Mouse (Mus musculus) small intestine, adult 2 months (tissue): ENCODE data around the gene Snapc5. TPM values are rescaled to one million over a fixed set of nuclear protein-coding genes. Genes with fewer than 3 reads are reported as not detected.

Experiments
- H3K27ac ChIP-seq: fragments of 200-500 bp; 2 replicates; pipeline ENCODE4 v1.5.1; 2012; ENCODE audit warnings: low read depth, low read length, control low read depth, inconsistent platforms; ENCODE audit not compliant: insufficient read depth
- H3K27me3 ChIP-seq: fragments of 200-500 bp; 2 replicates; pipeline ENCODE4 v1.6.1; 2012; ENCODE audit warnings: mild to moderate bottlenecking, moderate library complexity, low read length, inconsistent platforms; ENCODE audit not compliant: control insufficient read depth, insufficient read depth
- H3K36me3 ChIP-seq: fragments of 200-500 bp; 2 replicates; pipeline ENCODE4 v1.6.1; 2012; ENCODE audit warnings: mild to moderate bottlenecking, low read length, control low read depth, inconsistent platforms; ENCODE audit not compliant: control insufficient read depth, insufficient read depth
- H3K4me1 ChIP-seq: fragments of 200-500 bp; 2 replicates; pipeline ENCODE4 v1.6.1; 2012; ENCODE audit warnings: low read length, inconsistent platforms, mixed read lengths; ENCODE audit not compliant: control insufficient read depth, insufficient read depth, insufficient read length
- H3K4me3 ChIP-seq: fragments of 200-500 bp; 2 replicates; pipeline ENCODE4 v1.5.1; 2012; ENCODE audit warnings: low read depth, mild to moderate bottlenecking, control low read depth, inconsistent platforms, low read length, moderate library complexity
- CTCF ChIP-seq: fragments of 200-500 bp; IDR thresholded peaks from 2 replicates; pipeline ENCODE4 v1.5.1; 2012; ENCODE audit warnings: low read depth, mild to moderate bottlenecking, control low read depth, inconsistent platforms, low read length, moderate library complexity, mixed read lengths; ENCODE audit not compliant: insufficient replicate concordance, insufficient read length; ENCODE audit errors: extremely low read depth
- POLR2A ChIP-seq: fragments of 200-500 bp; IDR thresholded peaks from 2 replicates; pipeline ENCODE4 v1.6.1; 2012; ENCODE audit warnings: low read depth, mild to moderate bottlenecking, control low read depth, inconsistent platforms, low read length, moderate library complexity
- WGBS: fragments of 180-500 bp; shearing (Covaris S2); methylation state at CpG from one replicate; pipeline ENCODE4 v1.1.7; 2018; 5-methylcytosine and 5-hydroxymethylcytosine counted together
- polyA plus RNA-seq: library from polyadenylated mRNA; depleted of rRNA; stranded (reverse); fragments of >200 nt; gene quantifications from 2 replicates; pipeline ENCODE4 v1.2.3, GENCODE M21; 2012

Snapc5 gene
- polyA plus RNA-seq, 1 experiment, result 12.2 TPM

GRCm38 (mm10) chr9:64219772-64220420 is 40.8 kb downstream of the Snapc5 start:
- TF ChIP-seq POLR2A (no peak), CTCF (no peak)
- Histone ChIP-seq H3K27ac (peak overlapping the region; percentile 57; the same call in 1 of the 2 replicates), H3K4me3 (no peak overlapping the region), H3K27me3 (no peaks in the 10 kb centered on the region), H3K36me3 (no peaks in the 10 kb centered on the region), H3K4me1 (peaks cover 20% of the 10 kb centered on the region)
- WGBS, result 88% methylated on average over 10 of the region's 10 CpGs

- no peak overlapping the region for H3K4me3 ChIP-seq
- 24% methylated on average over 1 of the region's 1 CpGs for WGBS
- H3K27ac ChIP-seq, result peak overlapping the region; percentile 84
- TF ChIP-seq CTCF, result no peak
- TF ChIP-seq POLR2A, result no peak
- H3K27me3 ChIP-seq, result no peaks in the 10 kb centered on the region
- peaks cover 20% of the 10 kb centered on the region for H3K4me1 ChIP-seq
- H3K36me3 ChIP-seq, result no peaks in the 10 kb centered on the region
Observed at GRCm38 (mm10) chr9:64220603-64221002, 41.5 kb downstream of the Snapc5 start.

GRCm38 (mm10) chr9:64221480-64221879 is 42.4 kb downstream of the Snapc5 start:
- Histone ChIP-seq H3K4me1 (peaks cover 24% of the 10 kb centered on the region; the same call in 1 of the 2 replicates), H3K27ac (no peak overlapping the region), H3K36me3 (no peaks in the 10 kb centered on the region), H3K4me3 (no peak overlapping the region), H3K27me3 (no peaks in the 10 kb centered on the region)
- TF ChIP-seq POLR2A, result no peak
- TF ChIP-seq CTCF, result no peak
- WGBS, result 78% methylated on average over 4 of the region's 4 CpGs

- no peak overlapping the region for H3K4me3 ChIP-seq
- no peak for TF ChIP-seq POLR2A
- peaks cover 27% of the 10 kb centered on the region; the same call in 1 of the 2 replicates for H3K4me1 ChIP-seq
- peak overlapping the region; percentile 43; the same call in 1 of the 2 replicates for H3K27ac ChIP-seq
- H3K36me3 ChIP-seq, result no peaks in the 10 kb centered on the region
- no peaks in the 10 kb centered on the region for H3K27me3 ChIP-seq
- WGBS, result 87% methylated on average over 2 of the region's 2 CpGs
Observed at GRCm38 (mm10) chr9:64222098-64222497, 43.0 kb downstream of the Snapc5 start.

- H3K27me3 ChIP-seq, result no peaks in the 10 kb centered on the region
- TF ChIP-seq CTCF (no peak), POLR2A (no peak)
- H3K27ac ChIP-seq, result peak overlapping the region; percentile 45; the same call in 1 of the 2 replicates
Observed at GRCm38 (mm10) chr9:64225805-64226204, 46.7 kb downstream of the Snapc5 start.

GRCm38 (mm10) chr9:64227736-64228135 is 48.7 kb downstream of the Snapc5 start:
- 74% methylated on average over 12 of the region's 12 CpGs for WGBS
- Histone ChIP-seq H3K36me3 (0 out of 2 replicates have a peak, but pooled peaks cover 1% of the 10 kb centered on the region), H3K4me1 (peaks cover 13% of the 10 kb centered on the region; the same call in 1 of the 2 replicates), H3K27ac (no peak overlapping the region), H3K27me3 (no peaks in the 10 kb centered on the region), H3K4me3 (peak overlapping the region; percentile 18)
- no peak for TF ChIP-seq CTCF
- no peak for TF ChIP-seq POLR2A

More at GRCm38 (mm10) chr9:64225805-64226204, 46.7 kb downstream of the Snapc5 start:
- Histone ChIP-seq H3K36me3 (0 out of 2 replicates have a peak, but pooled peaks cover 1% of the 10 kb centered on the region), H3K4me1 (peaks cover 22% of the 10 kb centered on the region; the same call in 1 of the 2 replicates), H3K4me3 (no peak overlapping the region)

GRCm38 (mm10) chr9:64228972-64229371 is 49.9 kb downstream of the Snapc5 start:
- no peak overlapping the region for H3K27ac ChIP-seq
- H3K4me3 ChIP-seq, result no peak overlapping the region

More at GRCm38 (mm10) chr9:64228972-64229371, 49.9 kb downstream of the Snapc5 start:
- peaks cover 10% of the 10 kb centered on the region; the same call in 1 of the 2 replicates for H3K4me1 ChIP-seq
- no peaks in the 10 kb centered on the region for H3K27me3 ChIP-seq
- 0 out of 2 replicates have a peak, but pooled peaks cover 1% of the 10 kb centered on the region for H3K36me3 ChIP-seq
- TF ChIP-seq CTCF, result no peak
- TF ChIP-seq POLR2A, result no peak
